Mouse (Mus musculus): ENCODE data around the gene Uchl3. TPM values are rescaled to one million over a fixed set of nuclear protein-coding genes. Genes with fewer than 3 reads are reported as not detected.

Uchl3 gene
- polyA plus RNA-seq, 1 experiment from 2014 or later: 53.0 TPM

GRCm38 (mm10) chr14:101733542-101734303 is 80.0 kb downstream of the Uchl3 start:
- POLR2A ChIA-PET: no interaction called here
- no peaks in the 10 kb centered on the region for H3K27me3 ChIP-seq
- in situ Hi-C loops (cut with MboI; ENCODE audit: low pct_unique_long_range_greater_than_20kb): no loop called here
- TF ChIP-seq CTCF (IDR thresholded peaks at IDR 0.05): no peak
- CTCF ChIA-PET: no interaction called here
- DNase-seq (ENCODE audit: low read depth, low spot score) (no peak), ATAC-seq (no peak)

DNA sequence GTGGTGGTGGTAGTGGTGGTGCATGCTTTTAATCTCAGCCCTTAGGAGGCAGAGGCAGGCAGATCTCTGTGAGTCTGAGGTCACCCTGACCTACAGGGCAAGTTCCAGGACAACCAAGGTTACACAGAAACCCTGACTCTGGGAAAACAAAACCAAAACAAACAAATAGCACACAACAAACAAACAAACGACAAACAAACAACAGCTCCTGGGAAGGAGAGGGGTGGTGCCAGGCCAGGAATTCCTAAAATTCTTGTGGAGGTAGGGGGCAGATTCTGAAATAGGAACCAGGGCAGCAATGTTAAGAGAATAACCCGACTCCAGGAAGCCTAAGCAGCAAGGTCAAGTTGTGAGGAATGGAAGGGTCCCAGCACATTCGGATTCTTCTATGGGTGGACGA is 83.7 kb downstream of the Uchl3 start:
- no peak for ATAC-seq

More for the DNA sequence above, 83.7 kb downstream of the Uchl3 start:
- TF ChIP-seq CTCF (IDR thresholded peaks at IDR 0.05): no peak
- no peak for DNase-seq (ENCODE audit: low read depth, low spot score)
- CTCF ChIA-PET: no interaction called here
- H3K27me3 ChIP-seq: no peaks in the 10 kb centered on the region
- in situ Hi-C loops (cut with MboI; ENCODE audit: low pct_unique_long_range_greater_than_20kb): no loop called here
- POLR2A ChIA-PET: no interaction called here

Other genes starting within 250 kb of the Uchl3 start
- 11.8 TPM for gene Tbc1d4, start 44.8 kb upstream of the Uchl3 start, polyA plus RNA-seq (2021)
- 60.6 TPM for gene Commd6, start 13.3 kb upstream of the Uchl3 start, polyA plus RNA-seq (2021)
- gene Gm9922, start 75.8 kb downstream of the Uchl3 start, polyA plus RNA-seq (2021): 3.2 TPM
- 60.7 TPM for gene Lmo7, start 76.0 kb downstream of the Uchl3 start, polyA plus RNA-seq (2021)